Mouse (Mus musculus): ENCODE results near the gene Hcst. TPM values are rescaled to one million over a fixed set of nuclear protein-coding genes. Genes with fewer than 3 reads are reported as not detected.

The Hcst gene
- polyA plus RNA-seq (2015; fragmentation: Nextera tagmentation; extraction: Ambion mirVana) = 0.95 and 0.97 TPM in 2 replicates

DNA sequence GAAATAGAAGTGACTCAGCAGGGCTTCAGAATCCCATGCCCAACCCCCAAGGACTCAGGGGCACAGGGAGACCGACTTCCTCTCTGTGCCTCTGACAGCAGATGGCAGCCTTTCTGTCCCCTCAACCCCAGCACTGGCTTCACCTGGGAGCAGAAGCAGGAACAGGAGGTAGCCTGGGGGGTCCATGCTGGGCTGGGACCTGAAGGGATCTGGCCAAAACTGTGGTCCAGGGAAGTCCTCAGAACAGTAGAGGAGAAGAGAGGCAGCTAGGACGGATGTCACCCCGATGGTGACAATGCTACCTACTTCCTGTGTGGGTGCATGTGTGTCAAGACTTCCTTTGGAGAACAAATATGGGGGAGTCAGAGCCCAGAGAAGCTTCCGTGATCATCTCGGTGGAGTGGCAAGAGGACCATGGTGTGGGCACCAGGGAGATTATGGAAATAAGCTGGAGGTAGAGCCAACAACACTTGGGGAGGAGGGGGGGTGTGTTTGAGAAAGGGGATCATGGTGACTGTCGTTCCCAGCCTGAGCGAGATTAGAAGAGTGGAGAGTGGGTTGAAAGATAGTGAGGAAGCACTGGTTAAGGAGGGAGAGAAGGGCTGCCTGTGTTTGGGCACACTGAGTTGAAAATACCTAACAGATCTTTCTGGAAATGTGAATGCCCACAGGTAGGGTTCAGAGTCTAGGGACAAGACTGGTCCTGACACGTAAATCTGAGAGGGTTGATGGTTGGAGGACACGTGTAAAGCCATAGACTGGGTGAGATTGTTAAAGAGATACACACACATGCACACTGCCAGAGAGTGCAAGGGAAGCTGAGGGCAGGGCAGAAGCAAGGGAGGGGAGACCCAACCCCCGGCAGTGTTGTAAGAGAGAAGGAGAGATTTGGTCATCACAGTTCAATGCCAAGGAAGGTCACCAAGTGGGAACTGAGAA lies at the start of gene Hcst:
Hcst (minus strand) TSS at position 294 of the 939 bp plus-strand sequence.
- ATAC-seq = no peak
- peaks cover 11% of the 10 kb centered on the region for H3K4me1 ChIP-seq (ENCODE audit: control insufficient read depth, insufficient read depth, low read depth, low read length)
- 79% methylated on average over 10 of the region's 10 CpGs for WGBS

DNA sequence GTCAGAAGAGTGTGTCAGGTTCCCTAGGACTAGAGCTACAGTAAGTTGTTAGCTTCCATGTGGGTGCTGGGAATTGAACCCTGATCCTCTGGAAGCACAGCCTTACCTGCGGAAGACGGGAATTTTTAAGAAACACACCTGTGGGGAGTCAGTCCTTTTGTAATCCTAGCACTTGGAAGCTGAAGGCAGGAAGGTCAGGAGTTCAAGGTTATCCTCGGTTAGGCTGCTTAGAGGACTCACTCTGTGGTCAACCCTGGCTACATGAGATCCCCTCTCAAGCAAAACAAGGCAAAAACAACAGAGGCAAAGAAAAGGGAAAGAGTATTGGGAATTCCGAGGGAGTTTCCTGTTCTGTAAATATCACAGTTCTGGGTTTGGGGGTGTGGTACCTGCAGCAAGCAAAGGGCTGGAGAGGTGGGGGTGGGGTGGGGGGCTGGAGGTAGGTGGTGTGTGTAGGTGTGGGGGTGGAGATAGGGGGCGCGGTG lies 45.2 kb upstream of the Hcst start:
- Histone ChIP-seq H3K4me3 (ENCODE audit: low read length) (no peak overlapping the region), H3K27me3 (replicated peaks; ENCODE audit: control insufficient read depth, insufficient read depth, low read length) (peaks cover 54% of the 10 kb centered on the region), H3K36me3 (ENCODE audit: control insufficient read depth, insufficient read depth, low read length) (no peaks in the 10 kb centered on the region), H3K4me2 (ENCODE audit: low read length) (no peak overlapping the region), H3K9ac (ENCODE audit: low read depth, low read length) (no peak overlapping the region), H3K9me3 (ENCODE audit: control insufficient read depth, low read length) (no peaks in the 10 kb centered on the region), H3K4me1 (ENCODE audit: control insufficient read depth, insufficient read depth, low read depth, low read length) (peaks cover 4% of the 10 kb centered on the region; the same call in 1 of the 2 replicates), H3K27ac (ENCODE audit: low read depth, low read length) (no peak overlapping the region)
- no peak for ATAC-seq
- 19% methylated on average over 6 of the region's 6 CpGs for WGBS

More for the DNA sequence above, at the start of gene Hcst:
- no peaks in the 10 kb centered on the region for H3K36me3 ChIP-seq (ENCODE audit: control insufficient read depth, insufficient read depth, low read length)
- H3K27me3 ChIP-seq (replicated peaks; ENCODE audit: control insufficient read depth, insufficient read depth, low read length) = no peaks in the 10 kb centered on the region
- no peak within 1 kb of the TSS for H3K27ac ChIP-seq (ENCODE audit: low read depth, low read length)
- no peaks in the 10 kb centered on the region for H3K9me3 ChIP-seq (ENCODE audit: control insufficient read depth, low read length)
- no peak within 1 kb of the TSS for H3K4me2 ChIP-seq (ENCODE audit: low read length)
- no peak within 1 kb of the TSS for H3K9ac ChIP-seq (ENCODE audit: low read depth, low read length)
- no peak within 1 kb of the TSS for H3K4me3 ChIP-seq (ENCODE audit: low read length)

DNA sequence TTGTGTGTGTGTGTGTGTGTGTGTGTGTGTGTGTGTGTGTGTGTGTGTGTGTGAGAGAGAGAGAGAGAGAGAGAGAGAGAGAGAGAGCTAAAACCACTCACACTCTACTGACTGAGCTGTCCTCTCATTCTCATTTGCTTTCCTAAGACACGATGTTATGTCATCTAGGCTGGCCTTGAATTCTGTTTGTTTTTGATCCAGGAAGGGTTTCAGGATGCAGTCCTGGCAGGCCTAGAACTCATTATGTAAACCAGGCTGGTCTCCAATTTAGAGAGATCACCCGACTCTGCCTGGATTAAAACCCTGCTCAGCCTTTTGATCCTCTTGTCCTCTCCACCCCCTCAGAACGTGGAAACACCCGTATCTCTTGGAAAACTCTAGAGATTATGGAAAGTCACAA lies 44.3 kb upstream of the Hcst start:
- H3K4me2 ChIP-seq (ENCODE audit: low read length) = no peak overlapping the region
- 25% methylated on average over 4 of the region's 4 CpGs for WGBS
- H3K9me3 ChIP-seq (ENCODE audit: control insufficient read depth, low read length) = no peaks in the 10 kb centered on the region
- peaks cover 54% of the 10 kb centered on the region for H3K27me3 ChIP-seq (replicated peaks; ENCODE audit: control insufficient read depth, insufficient read depth, low read length)
- H3K36me3 ChIP-seq (ENCODE audit: control insufficient read depth, insufficient read depth, low read length) = no peaks in the 10 kb centered on the region
- no peak overlapping the region for H3K4me3 ChIP-seq (ENCODE audit: low read length)
- H3K9ac ChIP-seq (ENCODE audit: low read depth, low read length) = no peak overlapping the region
- no peak overlapping the region for H3K27ac ChIP-seq (ENCODE audit: low read depth, low read length)
- no peak for ATAC-seq
- H3K4me1 ChIP-seq (ENCODE audit: control insufficient read depth, insufficient read depth, low read depth, low read length) = peaks cover 4% of the 10 kb centered on the region; the same call in 1 of the 2 replicates

DNA sequence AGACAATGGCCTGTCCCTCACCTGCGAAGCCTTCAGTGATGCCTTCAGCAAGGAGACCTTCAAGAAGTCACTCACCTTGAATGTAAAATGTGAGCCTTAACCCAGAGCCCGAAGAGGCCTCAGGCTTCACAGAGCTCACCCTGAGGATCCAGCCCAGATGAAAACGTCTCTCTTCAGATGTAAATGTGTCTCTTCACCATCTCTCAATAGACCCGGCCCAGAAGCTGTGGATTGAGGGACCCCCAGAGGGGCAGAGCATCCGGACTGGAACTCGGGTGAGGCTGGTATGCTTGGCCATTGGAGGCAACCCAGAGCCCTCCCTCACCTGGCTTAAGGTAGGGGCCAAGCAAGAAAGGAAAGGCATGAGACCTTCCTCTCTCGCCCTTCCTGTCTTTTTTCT lies 43.9 kb upstream of the Hcst start:
- Histone ChIP-seq H3K27me3 (replicated peaks; ENCODE audit: control insufficient read depth, insufficient read depth, low read length) (peaks cover 54% of the 10 kb centered on the region), H3K9me3 (ENCODE audit: control insufficient read depth, low read length) (no peaks in the 10 kb centered on the region)
- ATAC-seq = no peak

GRCm38 (mm10) chr7:30459484-30459883 lies 39.8 kb upstream of the Hcst start:
- Histone ChIP-seq H3K36me3 (ENCODE audit: control insufficient read depth, insufficient read depth, low read length) (no peaks in the 10 kb centered on the region), H3K4me2 (ENCODE audit: low read length) (no peak overlapping the region), H3K9me3 (ENCODE audit: control insufficient read depth, low read length) (no peaks in the 10 kb centered on the region), H3K9ac (ENCODE audit: low read depth, low read length) (no peak overlapping the region), H3K27ac (ENCODE audit: low read depth, low read length) (no peak overlapping the region), H3K4me3 (ENCODE audit: low read length) (no peak overlapping the region), H3K4me1 (ENCODE audit: control insufficient read depth, insufficient read depth, low read depth, low read length) (peaks cover 19% of the 10 kb centered on the region), H3K27me3 (replicated peaks; ENCODE audit: control insufficient read depth, insufficient read depth, low read length) (peaks cover 45% of the 10 kb centered on the region)
- 23% methylated on average over 6 of the region's 6 CpGs for WGBS
- no peak for ATAC-seq

More for the DNA sequence above, 43.9 kb upstream of the Hcst start:
- H3K4me2 ChIP-seq (ENCODE audit: low read length) = no peak overlapping the region
- H3K27ac ChIP-seq (ENCODE audit: low read depth, low read length) = no peak overlapping the region
- H3K9ac ChIP-seq (ENCODE audit: low read depth, low read length) = no peak overlapping the region
- 22% methylated on average over 7 of the region's 7 CpGs for WGBS
- H3K4me1 ChIP-seq (ENCODE audit: control insufficient read depth, insufficient read depth, low read depth, low read length) = peaks cover 4% of the 10 kb centered on the region; the same call in 1 of the 2 replicates
- H3K36me3 ChIP-seq (ENCODE audit: control insufficient read depth, insufficient read depth, low read length) = no peaks in the 10 kb centered on the region
- H3K4me3 ChIP-seq (ENCODE audit: low read length) = no peak overlapping the region

DNA sequence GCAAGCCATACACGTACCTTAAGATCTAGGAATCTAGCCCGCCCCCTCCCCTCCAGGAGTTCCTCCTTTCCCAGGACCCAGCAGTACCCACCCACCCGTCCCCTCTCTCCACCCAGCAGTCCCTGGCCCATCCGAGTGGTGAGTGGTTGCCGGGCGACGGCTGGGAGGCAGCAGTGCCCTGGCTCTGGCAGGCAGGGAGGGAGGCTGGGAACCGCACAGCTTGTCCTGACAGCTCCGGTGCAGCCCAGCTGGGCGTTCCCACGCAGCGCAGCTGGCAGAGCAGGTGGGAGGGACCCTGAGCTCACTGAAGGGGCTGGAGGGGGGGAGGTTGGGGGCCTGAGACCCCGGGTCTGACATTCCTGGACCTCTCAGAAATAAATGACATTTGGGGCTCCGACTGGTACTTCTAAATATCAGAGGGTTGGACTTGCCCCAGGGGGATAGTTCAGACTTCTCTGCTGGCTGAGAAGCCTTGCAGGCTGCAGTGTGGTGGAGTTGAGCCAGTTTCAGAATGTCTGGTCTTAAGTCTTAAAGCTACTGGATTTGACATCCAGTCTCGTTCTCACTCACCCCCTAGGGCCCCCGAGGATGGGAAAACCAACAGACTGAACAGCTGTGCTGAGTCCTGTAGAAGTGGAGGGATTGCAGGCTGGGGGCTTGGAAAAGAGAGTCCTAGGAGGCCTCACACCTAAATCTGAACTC lies 38.1 kb upstream of the Hcst start, which contains the start of the genes Kirrel2 and Nphs1:
Kirrel2 (minus strand) TSS at position 62 of the 702 bp plus-strand sequence.
Nphs1 (plus strand) TSS at position 687 of the 702 bp plus-strand sequence.
- WGBS = 0% methylated on average over 16 of the region's 16 CpGs
- no peak within 1 kb of the TSS; the same call in 1 of the 2 replicates for H3K27ac ChIP-seq (ENCODE audit: low read depth, low read length)
- peaks cover 49% of the 10 kb centered on the region for H3K27me3 ChIP-seq (replicated peaks; ENCODE audit: control insufficient read depth, insufficient read depth, low read length)
- no peaks in the 10 kb centered on the region for H3K36me3 ChIP-seq (ENCODE audit: control insufficient read depth, insufficient read depth, low read length)
- H3K4me1 ChIP-seq (ENCODE audit: control insufficient read depth, insufficient read depth, low read depth, low read length) = peaks cover 26% of the 10 kb centered on the region
- H3K4me2 ChIP-seq (ENCODE audit: low read length) = peak within 1 kb of the TSS; percentile 68
- peak within 1 kb of the TSS; percentile 54 for H3K9ac ChIP-seq (ENCODE audit: low read depth, low read length)
- no peaks in the 10 kb centered on the region for H3K9me3 ChIP-seq (ENCODE audit: control insufficient read depth, low read length)
- peak; percentile 88 for ATAC-seq
- peak within 1 kb of the TSS; percentile 36 for H3K4me3 ChIP-seq (ENCODE audit: low read length)

DNA sequence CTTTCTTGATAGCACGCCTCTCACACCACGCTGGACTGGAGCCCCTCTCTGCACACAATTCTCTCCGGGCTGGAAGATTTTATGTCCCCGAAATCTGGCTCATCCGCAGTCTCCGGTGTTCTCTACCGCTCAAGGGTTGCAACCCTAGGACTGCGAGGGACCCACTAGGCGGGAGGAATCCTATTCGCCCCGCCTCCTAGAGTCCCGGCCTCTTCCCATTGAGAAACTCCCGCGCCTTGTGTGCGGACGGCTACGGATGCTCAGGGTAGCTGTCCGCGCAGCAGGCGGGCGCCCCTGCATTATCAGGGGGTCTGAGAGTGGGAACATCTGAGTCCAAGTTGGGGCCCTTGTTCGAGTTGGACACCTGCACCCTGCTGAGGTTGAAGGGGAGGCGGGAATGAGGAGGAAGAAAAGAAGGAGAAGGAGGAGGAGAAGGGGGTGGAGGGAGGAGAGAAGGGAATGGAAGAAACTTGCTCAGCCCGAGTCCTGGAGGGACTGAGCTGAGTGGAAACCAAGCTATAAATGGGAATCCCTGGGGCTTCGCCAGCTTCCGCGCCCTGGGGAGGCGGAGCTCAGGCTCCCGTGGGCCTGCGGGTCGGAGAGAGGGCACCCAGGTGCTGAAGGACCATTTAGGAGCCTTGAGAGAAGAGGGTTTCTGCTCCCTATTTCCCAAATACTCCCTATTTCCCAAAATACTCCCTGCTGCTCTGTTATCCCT lies 37.4 kb upstream of the Hcst start:
- Histone ChIP-seq H3K4me2 (ENCODE audit: low read length) (peak overlapping the region; percentile 68), H3K4me1 (ENCODE audit: control insufficient read depth, insufficient read depth, low read depth, low read length) (peaks cover 26% of the 10 kb centered on the region), H3K9me3 (ENCODE audit: control insufficient read depth, low read length) (no peaks in the 10 kb centered on the region), H3K27me3 (replicated peaks; ENCODE audit: control insufficient read depth, insufficient read depth, low read length) (peaks cover 50% of the 10 kb centered on the region), H3K4me3 (ENCODE audit: low read length) (peak overlapping the region; percentile 36), H3K9ac (ENCODE audit: low read depth, low read length) (peak overlapping the region; percentile 54), H3K27ac (ENCODE audit: low read depth, low read length) (no peak overlapping the region; the same call in 1 of the 2 replicates), H3K36me3 (ENCODE audit: control insufficient read depth, insufficient read depth, low read length) (no peaks in the 10 kb centered on the region)
- ATAC-seq = peak; percentile 28
- WGBS = under 1% methylated on average over 31 of the region's 31 CpGs

- peak overlapping the region; percentile 54 for H3K9ac ChIP-seq (ENCODE audit: low read depth, low read length)
- H3K4me1 ChIP-seq (ENCODE audit: control insufficient read depth, insufficient read depth, low read depth, low read length) = peaks cover 26% of the 10 kb centered on the region
- WGBS = 1% methylated on average over 9 of the region's 9 CpGs
- H3K36me3 ChIP-seq (ENCODE audit: control insufficient read depth, insufficient read depth, low read length) = no peaks in the 10 kb centered on the region
- H3K4me2 ChIP-seq (ENCODE audit: low read length) = peak overlapping the region; percentile 68
- no peak for ATAC-seq
- H3K9me3 ChIP-seq (ENCODE audit: control insufficient read depth, low read length) = no peaks in the 10 kb centered on the region
- peak overlapping the region; percentile 36 for H3K4me3 ChIP-seq (ENCODE audit: low read length)
- H3K27me3 ChIP-seq (replicated peaks; ENCODE audit: control insufficient read depth, insufficient read depth, low read length) = peaks cover 47% of the 10 kb centered on the region
- H3K27ac ChIP-seq (ENCODE audit: low read depth, low read length) = no peak overlapping the region
These were observed 36.8 kb upstream of the Hcst start for GRCm38 (mm10) chr7:30456487-30456886.
